Mouse (Mus musculus) liver, adult 2 months (tissue): Measurements from ENCODE around the gene Ppib.

Source experiments
- CTCF ChIP-seq: fragments of 200-500 bp; IDR thresholded peaks from 2 replicates; pipeline ENCODE4 v1.5.1; 2011; ENCODE audit warnings: low read depth, low read length, control low read depth
- POLR2A ChIP-seq: fragments of 200-500 bp; IDR thresholded peaks from 2 replicates; pipeline ENCODE4 v1.6.1; 2011; ENCODE audit warnings: low read length, control low read depth; ENCODE audit not compliant: insufficient read depth; ENCODE audit errors: extremely low read depth

GRCm38 (mm10) chr9:66090593-66091244 lies 30.7 kb downstream of the Ppib start:
- TF ChIP-seq POLR2A (no peak), CTCF (no peak)
